Mouse (Mus musculus) lung, postnatal 0 days (tissue): ENCODE measurements around the gene Rnf217.

Experiments used
- CTCF ChIP-seq: IDR thresholded peaks from 2 replicates; pipeline ENCODE4 v1.5.1; 2016; ENCODE audit warnings: antibody characterized with exemption, mild to moderate bottlenecking
- EP300 ChIP-seq: IDR thresholded peaks from 2 replicates; pipeline ENCODE4 v1.6.1; 2016; ENCODE audit warnings: antibody characterized with exemption, mild to moderate bottlenecking, control low read depth

- TF ChIP-seq CTCF (no peak), EP300 (no peak)
These were observed 28.9 kb downstream of the Rnf217 start for GRCm38 (mm10) chr10:31580073-31580472.
